Mouse (Mus musculus) brain, embryonic 14.5 days (tissue): ENCODE data around the gene Ypel1.

Source experiments
- CTCF ChIP-seq: fragments of 200-500 bp; IDR thresholded peaks from 2 replicates; pipeline ENCODE4 v1.5.1; 2012; ENCODE audit warnings: inconsistent platforms, mild to moderate bottlenecking, moderate library complexity, borderline replicate concordance; ENCODE audit not compliant: insufficient read depth, insufficient read length; ENCODE audit errors: extremely low read depth
- POLR2A ChIP-seq: fragments of 200-500 bp; IDR thresholded peaks from 2 replicates; pipeline ENCODE4 v1.6.1; 2012; ENCODE audit warnings: mild to moderate bottlenecking, inconsistent platforms, borderline replicate concordance; ENCODE audit not compliant: poor library complexity, insufficient read depth, insufficient read length, severe bottlenecking; ENCODE audit errors: extremely low read depth

GRCm38 (mm10) chr16:17086241-17086640 lies 16.7 kb downstream of the Ypel1 start:
- TF ChIP-seq POLR2A = no peak
- no peak for TF ChIP-seq CTCF
